Mouse (Mus musculus) liver, postnatal 0 days (tissue): ENCODE measurements around the gene Trmt11.

Experiments used
- CTCF ChIP-seq: sonication (generic); IDR thresholded peaks from 2 replicates; pipeline ENCODE4 v1.5.1; 2016; ENCODE audit warnings: antibody characterized with exemption, low read depth
- EP300 ChIP-seq: IDR thresholded peaks from 2 replicates; pipeline ENCODE4 v1.6.1; 2016; ENCODE audit warnings: antibody characterized with exemption, low read depth, mild to moderate bottlenecking

- TF ChIP-seq EP300 (no peak), CTCF (no peak)
Observed at GRCm38 (mm10) chr10:30538538-30538815, 62.1 kb downstream of the Trmt11 start.
